ENCODE assay signal across 8 mouse cellular contexts in the genomic region with DNA sequence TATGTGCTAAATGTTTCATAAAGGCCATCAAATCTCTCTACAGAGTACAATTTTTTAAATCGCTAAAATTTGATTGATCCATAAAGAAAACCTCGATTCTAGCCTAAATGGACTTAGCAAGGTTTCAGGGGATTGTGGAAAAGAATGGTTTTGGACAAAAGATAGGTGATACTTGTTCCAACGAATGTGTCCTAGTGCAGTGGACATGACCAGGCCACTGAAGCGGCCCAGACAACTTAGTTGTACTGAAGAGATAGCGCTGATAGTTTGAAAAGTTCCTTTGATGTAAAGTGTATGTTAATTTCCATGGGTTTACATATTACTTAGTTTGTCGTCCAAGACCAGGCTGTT. TPM values are rescaled to one million over a fixed set of nuclear protein-coding genes. Genes with fewer than 3 reads are reported as not detected.
A peak's percentile ranks its signal among the peaks of the same experiment; 100 is the strongest.
DNase-seq lines count a peak whose midpoint lies in the region; ATAC-seq and TF ChIP-seq lines count a peak whose summit lies in the region.

No protein-coding gene starts in this region.

- ATAC-seq in heart, embryonic 13.5 days (ENCODE audit: extremely low read depth, insufficient number of reproducible peaks, low FRiP score, low TSS enrichment): no peak
- ATAC-seq in forebrain, embryonic 15.5 days (replicated peaks): no peak
- ATAC-seq in liver, postnatal 0 days: no peak
- no peak for ATAC-seq in monocyte, adult 5-6 weeks (replicated peaks; ENCODE audit: insufficient number of reproducible peaks, low FRiP score, low TSS enrichment, poor library complexity, severe bottlenecking)

- 8% methylated on average over 6 of the region's 6 CpGs for WGBS in heart, embryonic 13.5 days
- WGBS in forebrain, embryonic 15.5 days: 9% methylated on average over 6 of the region's 6 CpGs
- 5% methylated on average over 6 of the region's 6 CpGs for WGBS in liver, postnatal 0 days (ENCODE audit: insufficient replicate concordance)

- H3K9ac ChIP-seq in heart, embryonic 13.5 days: peak overlapping the region; percentile 84
- peak overlapping the region; percentile 68 for H3K9ac ChIP-seq in ES-Bruce4 (ENCODE audit: low read depth, poor library complexity, severe bottlenecking)
- peak overlapping the region; percentile 84 for H3K9ac ChIP-seq in forebrain, embryonic 15.5 days (replicated peaks)
- H3K9ac ChIP-seq in liver, postnatal 0 days (replicated peaks): peak overlapping the region; percentile 69

- no peak for TF ChIP-seq CTCF in ES-Bruce4 (IDR thresholded peaks at IDR 0.05; ENCODE audit: low read depth, low read length)
- TF ChIP-seq CTCF in liver, postnatal 0 days (IDR thresholded peaks at IDR 0.05; ENCODE audit: low read depth): no peak

- no peak for TF ChIP-seq EP300 in ES-Bruce4 (IDR thresholded peaks at IDR 0.05; ENCODE audit: insufficient read depth, low read depth, low read length)
- no peak for TF ChIP-seq EP300 in liver, postnatal 0 days (IDR thresholded peaks at IDR 0.05; ENCODE audit: low read depth)

- H3K4me2 ChIP-seq in heart, embryonic 13.5 days: peak overlapping the region; percentile 69
- H3K4me2 ChIP-seq in forebrain, embryonic 15.5 days (replicated peaks): peak overlapping the region; percentile 85
- peak overlapping the region; percentile 75 for H3K4me2 ChIP-seq in liver, postnatal 0 days (ENCODE audit: low read depth, low read length)

- intact Hi-C loops in heart, postnatal 36 days (cut with DNase I): loop anchor here (1.0 to 10.0 kb wide), 4 partner anchors 49 to 732 kb away; partner anchors contain the start of gene Zcchc2

- H3K4me3 ChIP-seq in heart, embryonic 13.5 days: peak overlapping the region; percentile 99
- peak overlapping the region; percentile 92 for H3K4me3 ChIP-seq in ES-Bruce4 (ENCODE audit: low read depth, low read length)
- H3K4me3 ChIP-seq in forebrain, embryonic 15.5 days: peak overlapping the region; percentile 90
- H3K4me3 ChIP-seq in liver, postnatal 0 days (ENCODE audit: low read depth, low read length): peak overlapping the region; percentile 95

- peak overlapping the region; percentile 84 for H3K27ac ChIP-seq in heart, embryonic 13.5 days (replicated peaks)
- no peak overlapping the region for H3K27ac ChIP-seq in ES-Bruce4 (ENCODE audit: insufficient read depth, low read length)
- peak overlapping the region; percentile 86 for H3K27ac ChIP-seq in forebrain, embryonic 15.5 days (replicated peaks)
- H3K27ac ChIP-seq in liver, postnatal 0 days (ENCODE audit: low read depth): peak overlapping the region; percentile 75; the same call in 1 of the 2 replicates

- no peaks in the 10 kb centered on the region for H3K27me3 ChIP-seq in heart, embryonic 13.5 days (replicated peaks)
- H3K27me3 ChIP-seq in ES-Bruce4 (ENCODE audit: control insufficient read depth, insufficient read depth, low read length, poor library complexity, severe bottlenecking): no peaks in the 10 kb centered on the region
- no peaks in the 10 kb centered on the region for H3K27me3 ChIP-seq in forebrain, embryonic 15.5 days
- H3K27me3 ChIP-seq in liver, postnatal 0 days (ENCODE audit: insufficient read depth, low read length): no peaks in the 10 kb centered on the region

- H3K9me3 ChIP-seq in heart, embryonic 13.5 days: no peaks in the 10 kb centered on the region
- no peaks in the 10 kb centered on the region for H3K9me3 ChIP-seq in ES-Bruce4 (replicated peaks; ENCODE audit: control insufficient read depth, insufficient read depth, low read length, poor library complexity, severe bottlenecking)
- no peaks in the 10 kb centered on the region for H3K9me3 ChIP-seq in forebrain, embryonic 15.5 days
- no peaks in the 10 kb centered on the region for H3K9me3 ChIP-seq in liver, postnatal 0 days (ENCODE audit: low read length)

- peaks cover 37% of the 10 kb centered on the region for H3K4me1 ChIP-seq in heart, embryonic 13.5 days
- H3K4me1 ChIP-seq in ES-Bruce4 (ENCODE audit: control insufficient read depth, insufficient read depth, low read length): no peaks in the 10 kb centered on the region
- H3K4me1 ChIP-seq in forebrain, embryonic 15.5 days: peaks cover 38% of the 10 kb centered on the region
- H3K4me1 ChIP-seq in liver, postnatal 0 days (ENCODE audit: insufficient read depth): peaks cover 21% of the 10 kb centered on the region

- DNase-seq in heart, postnatal 36 days: no peak
- no peak for DNase-seq in liver, postnatal 0 days
- DNase-seq in adipocyte (ENCODE audit: low spot score): no peak
- no peak for DNase-seq in cerebellum, postnatal 25 days

- peaks cover 3% of the 10 kb centered on the region; the same call in 1 of the 2 replicates for H3K36me3 ChIP-seq in heart, embryonic 13.5 days
- H3K36me3 ChIP-seq in ES-Bruce4 (ENCODE audit: control insufficient read depth, insufficient read depth, low read length, poor library complexity, severe bottlenecking): no peaks in the 10 kb centered on the region
- H3K36me3 ChIP-seq in forebrain, embryonic 15.5 days: no peaks in the 10 kb centered on the region
- no peaks in the 10 kb centered on the region for H3K36me3 ChIP-seq in liver, postnatal 0 days (replicated peaks; ENCODE audit: insufficient read depth, low read length)

- TF ChIP-seq POLR2A in ES-Bruce4 (IDR thresholded peaks at IDR 0.05; ENCODE audit: insufficient read depth, low read length): no peak

RNA-seq across cellular contexts. Expression of gene Pign, which starts 0.7 kb away (rescaled TPM):
- polyA plus RNA-seq in heart, embryonic 13.5 days (2015; fragmentation: Nextera tagmentation; extraction: Ambion mirVana): 10.2 and 10.5 TPM in 2 replicates
- 10 to 100 TPM; 11.9 to 14.2 TPM for total RNA-seq in heart, postnatal 36 days (2021)
- polyA plus RNA-seq in ES-Bruce4 (2011; ENCODE audit: insufficient read depth, insufficient read length, low read depth, missing spikeins): 27.7 and 33.6 TPM in 2 replicates
- polyA plus RNA-seq in forebrain, embryonic 15.5 days (2015; fragmentation: Nextera tagmentation; extraction: Ambion mirVana): 9.3 and 9.9 TPM in 2 replicates
- 2.5 and 3.4 TPM in 2 replicates for polyA plus RNA-seq in liver, postnatal 0 days (2015; fragmentation: Nextera tagmentation; extraction: Ambion mirVana)
- total RNA-seq in monocyte, adult 5-6 weeks (2017): 23.6 to 55.7 TPM (median 29.9 TPM) in 3 replicates

RNA-seq across cellular contexts. Expression of gene Relch, which starts 0.9 kb away (rescaled TPM):
- polyA plus RNA-seq in heart, embryonic 13.5 days (2015; fragmentation: Nextera tagmentation; extraction: Ambion mirVana): 14.6 TPM in 2 replicates
- 10 to 100 TPM; 21.1 to 24.6 TPM for total RNA-seq in heart, postnatal 36 days (2021)
- polyA plus RNA-seq in ES-Bruce4 (2011; ENCODE audit: insufficient read depth, insufficient read length, low read depth, missing spikeins): 26.5 and 27.4 TPM in 2 replicates
- 47.9 and 48.8 TPM in 2 replicates for polyA plus RNA-seq in forebrain, embryonic 15.5 days (2015; fragmentation: Nextera tagmentation; extraction: Ambion mirVana)
- 10.5 and 11.5 TPM in 2 replicates for polyA plus RNA-seq in liver, postnatal 0 days (2015; fragmentation: Nextera tagmentation; extraction: Ambion mirVana)
- 57.6 to 91.4 TPM (median 58.8 TPM) in 3 replicates for total RNA-seq in monocyte, adult 5-6 weeks (2017)
